Mouse (Mus musculus): ENCODE measurements around the gene Oas1d. TPM values are rescaled to one million over a fixed set of nuclear protein-coding genes. Genes with fewer than 3 reads are reported as not detected.

Gene Oas1d
- polyA plus RNA-seq, 1 experiment from 2014 or later: not detected

Other genes with a start within 250 kb of the Oas1d start
- gene Dtx1, start 202.6 kb upstream of the Oas1d start, polyA plus RNA-seq (2016; fragmentation: Nextera tagmentation; extraction: Ambion mirVana): 8.9 and 9.1 TPM in 2 replicates
- gene Oas2, start 164.7 kb upstream of the Oas1d start, polyA plus RNA-seq (2016; fragmentation: Nextera tagmentation; extraction: Ambion mirVana): 0.18 and 0.26 TPM in 2 replicates
- 0.08 TPM in 1 of 2 replicates, not detected in the other for gene Oas3, start 136.9 kb upstream of the Oas1d start, polyA plus RNA-seq (2016; fragmentation: Nextera tagmentation; extraction: Ambion mirVana)
- not detected in 2 replicates for gene Oas1e, start 119.0 kb upstream of the Oas1d start, polyA plus RNA-seq (2016; fragmentation: Nextera tagmentation; extraction: Ambion mirVana)
- gene Oas1c, start 102.0 kb upstream of the Oas1d start, polyA plus RNA-seq (2016; fragmentation: Nextera tagmentation; extraction: Ambion mirVana): 0.22 and 0.45 TPM in 2 replicates
- not detected in 2 replicates for gene Oas1f, start 67.2 kb upstream of the Oas1d start, polyA plus RNA-seq (2016; fragmentation: Nextera tagmentation; extraction: Ambion mirVana)
- not detected in 2 replicates for gene Oas1h, start 53.1 kb upstream of the Oas1d start, polyA plus RNA-seq (2016; fragmentation: Nextera tagmentation; extraction: Ambion mirVana)
- gene Oas1g, start 26.9 kb upstream of the Oas1d start, polyA plus RNA-seq (2016; fragmentation: Nextera tagmentation; extraction: Ambion mirVana): 0.19 and 0.41 TPM in 2 replicates
- gene Oas1a, start 7.0 kb upstream of the Oas1d start, polyA plus RNA-seq (2016; fragmentation: Nextera tagmentation; extraction: Ambion mirVana): 0.49 and 0.78 TPM in 2 replicates
- gene Rph3a, start 95.6 kb downstream of the Oas1d start, polyA plus RNA-seq (2016; fragmentation: Nextera tagmentation; extraction: Ambion mirVana): 0.23 and 0.27 TPM in 2 replicates

All from embryonic facial prominence, embryonic 12.5 days (tissue).